Mouse (Mus musculus): ENCODE data around the gene Gm49340. TPM values are rescaled to one million over a fixed set of nuclear protein-coding genes. Genes with fewer than 3 reads are reported as not detected.

The Gm49340 gene
- polyA plus RNA-seq, 1 experiment from 2014 or later, result not detected

DNA sequence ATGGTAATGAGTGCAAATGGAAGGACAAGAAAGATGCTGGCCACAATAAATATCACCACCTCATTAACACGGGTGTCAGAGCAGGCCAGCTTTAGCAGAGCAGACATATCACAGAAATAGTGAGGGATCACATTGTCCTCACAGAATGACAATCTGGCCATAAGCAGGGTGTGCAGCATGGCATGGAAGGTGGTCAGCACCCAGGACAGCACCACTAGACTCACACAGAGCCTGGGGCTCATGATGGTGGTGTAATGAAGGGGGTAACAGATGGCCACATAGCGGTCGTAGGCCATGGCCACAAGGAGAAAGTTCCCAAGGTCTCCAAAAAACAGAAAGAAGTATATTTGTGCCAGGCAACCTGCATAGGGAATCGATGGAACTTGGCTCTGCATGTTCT, 65.8 kb downstream of the Gm49340 start:
- Histone ChIP-seq H3K27me3 (ENCODE audit: control insufficient read depth, insufficient read depth, low read depth, low read length) (no peaks in the 10 kb centered on the region), H3K36me3 (ENCODE audit: control insufficient read depth, insufficient read depth) (no peaks in the 10 kb centered on the region), H3K27ac (ENCODE audit: low read length) (no peak overlapping the region), H3K4me3 (ENCODE audit: low read depth, low read length) (no peak overlapping the region), H3K4me1 (ENCODE audit: control insufficient read depth, low read depth, low read length) (no peaks in the 10 kb centered on the region), H3K9ac (ENCODE audit: low read depth, low read length) (no peak overlapping the region), H3K4me2 (ENCODE audit: low read depth, low read length) (no peak overlapping the region), H3K9me3 (replicated peaks; ENCODE audit: control insufficient read depth, low read length) (no peaks in the 10 kb centered on the region)
- no peak for ATAC-seq (ENCODE audit: low read depth)
- 58% methylated on average over 4 of the region's 4 CpGs for whole genome bisulfite sequencing (ENCODE audit: insufficient replicate concordance)

- H3K27me3 ChIP-seq (ENCODE audit: control insufficient read depth, insufficient read depth, low read depth, low read length), result no peaks in the 10 kb centered on the region
- no peak for ATAC-seq (ENCODE audit: low read depth)
- H3K36me3 ChIP-seq (ENCODE audit: control insufficient read depth, insufficient read depth), result no peaks in the 10 kb centered on the region
Observed at GRCm38 (mm10) chr11:73399514-73399913, 70.0 kb downstream of the Gm49340 start, which contains the start of gene Olfr1. Olfr1 (minus strand) TSS chr11:73399614.

More at GRCm38 (mm10) chr11:73399514-73399913, 70.0 kb downstream of the Gm49340 start, which contains the start of gene Olfr1:
- no peak within 1 kb of the TSS for H3K27ac ChIP-seq (ENCODE audit: low read length)
- H3K9me3 ChIP-seq (replicated peaks; ENCODE audit: control insufficient read depth, low read length), result no peaks in the 10 kb centered on the region
- no peak within 1 kb of the TSS for H3K4me3 ChIP-seq (ENCODE audit: low read depth, low read length)
- H3K4me2 ChIP-seq (ENCODE audit: low read depth, low read length), result no peak within 1 kb of the TSS
- no peak within 1 kb of the TSS for H3K9ac ChIP-seq (ENCODE audit: low read depth, low read length)
- no peaks in the 10 kb centered on the region for H3K4me1 ChIP-seq (ENCODE audit: control insufficient read depth, low read depth, low read length)

Other genes starting within 250 kb of the Gm49340 start
- 0.26 and 0.34 TPM in 2 replicates for gene Itgae, start 239.2 kb upstream of the Gm49340 start, polyA plus RNA-seq (2015; fragmentation: Nextera tagmentation; extraction: Ambion mirVana)
- gene Haspin, start 191.4 kb upstream of the Gm49340 start, polyA plus RNA-seq (2015; fragmentation: Nextera tagmentation; extraction: Ambion mirVana), result 10.6 and 11.1 TPM in 2 replicates
- 0.11 and 0.22 TPM in 2 replicates for gene P2rx5, start 169.3 kb upstream of the Gm49340 start, polyA plus RNA-seq (2015; fragmentation: Nextera tagmentation; extraction: Ambion mirVana)
- 69.5 and 72.1 TPM in 2 replicates for gene Emc6, start 152.7 kb upstream of the Gm49340 start, polyA plus RNA-seq (2015; fragmentation: Nextera tagmentation; extraction: Ambion mirVana)
- 33.6 and 33.8 TPM in 2 replicates for gene Tax1bp3, start 152.7 kb upstream of the Gm49340 start, polyA plus RNA-seq (2015; fragmentation: Nextera tagmentation; extraction: Ambion mirVana)
- 8.0 and 8.6 TPM in 2 replicates for gene Ctns, start 130.7 kb upstream of the Gm49340 start, polyA plus RNA-seq (2015; fragmentation: Nextera tagmentation; extraction: Ambion mirVana)
- 3.0 and 4.4 TPM in 2 replicates for gene Shpk, start 130.3 kb upstream of the Gm49340 start, polyA plus RNA-seq (2015; fragmentation: Nextera tagmentation; extraction: Ambion mirVana)
- 0.48 and 0.65 TPM in 2 replicates for gene Trpv1, start 95.4 kb upstream of the Gm49340 start, polyA plus RNA-seq (2015; fragmentation: Nextera tagmentation; extraction: Ambion mirVana)
- 0.01 and 0.04 TPM in 2 replicates for gene Trpv3, start 62.4 kb upstream of the Gm49340 start, polyA plus RNA-seq (2015; fragmentation: Nextera tagmentation; extraction: Ambion mirVana)
- gene Aspa, start 145 bp upstream of the Gm49340 start, polyA plus RNA-seq (2015; fragmentation: Nextera tagmentation; extraction: Ambion mirVana), result 3.0 and 4.0 TPM in 2 replicates
- 3.2 and 3.3 TPM in 2 replicates for gene Spata22, start within 50 bp of the Gm49340 start, polyA plus RNA-seq (2015; fragmentation: Nextera tagmentation; extraction: Ambion mirVana)
- 0.08 and 0.22 TPM in 2 replicates for gene Olfr20, start 21.0 kb downstream of the Gm49340 start, polyA plus RNA-seq (2015; fragmentation: Nextera tagmentation; extraction: Ambion mirVana)
- not detected in 2 replicates for gene Olfr376, start 41.5 kb downstream of the Gm49340 start, polyA plus RNA-seq (2015; fragmentation: Nextera tagmentation; extraction: Ambion mirVana)
- not detected in 2 replicates for gene Olfr1, start 69.9 kb downstream of the Gm49340 start, polyA plus RNA-seq (2015; fragmentation: Nextera tagmentation; extraction: Ambion mirVana)
- gene Olfr378, start 98.7 kb downstream of the Gm49340 start, polyA plus RNA-seq (2015; fragmentation: Nextera tagmentation; extraction: Ambion mirVana), result not detected in 2 replicates
- not detected in 2 replicates for gene Olfr380, start 127.8 kb downstream of the Gm49340 start, polyA plus RNA-seq (2015; fragmentation: Nextera tagmentation; extraction: Ambion mirVana)
- not detected in 2 replicates for gene Olfr381, start 161.9 kb downstream of the Gm49340 start, polyA plus RNA-seq (2015; fragmentation: Nextera tagmentation; extraction: Ambion mirVana)
- gene Olfr382, start 187.5 kb downstream of the Gm49340 start, polyA plus RNA-seq (2015; fragmentation: Nextera tagmentation; extraction: Ambion mirVana), result not detected in 2 replicates